Mouse (Mus musculus): Measurements from ENCODE around the gene Edil3. TPM values are rescaled to one million over a fixed set of nuclear protein-coding genes. Genes with fewer than 3 reads are reported as not detected.

Edil3 gene
- polyA plus RNA-seq (2017; shearing (Covaris generic)), result not detected

GRCm38 (mm10) chr13:88821440-88822331 is at the start of gene Edil3:
TSS of gene Edil3 (plus strand) at chr13:88821472.

